Mouse (Mus musculus) lung, embryonic 14.5 days (tissue): ENCODE measurements around the gene Apbb2. TPM values are rescaled to one million over a fixed set of nuclear protein-coding genes. Genes with fewer than 3 reads are reported as not detected.

Experiments
- ATAC-seq: fragments of 200-750 bp; cut with Nextera tagmentation; 2 replicates; pipeline ENCODE4 v1.8.0; 2017; ENCODE audit warnings: mild to moderate bottlenecking, moderate TSS enrichment, moderate library complexity; ENCODE audit not compliant: insufficient read depth
- DNase-seq: peaks from one replicate; pipeline ENCODE4 v3.0.0-alpha.2; 2015
- H3K27ac ChIP-seq: fragments of 300-500 bp; sonication (generic); 2 replicates; pipeline ENCODE4 v1.5.1; 2014; ENCODE audit warnings: low read depth, mild to moderate bottlenecking, moderate library complexity
- H3K27me3 ChIP-seq: fragments of 300-500 bp; sonication (generic); 2 replicates; pipeline ENCODE4 v1.6.1; 2014; ENCODE audit warnings: low read length, control low read depth; ENCODE audit not compliant: insufficient read depth
- H3K36me3 ChIP-seq: fragments of 300-500 bp; sonication (generic); 2 replicates; pipeline ENCODE4 v1.6.1; 2014; ENCODE audit warnings: control low read depth; ENCODE audit not compliant: insufficient read depth
- H3K4me1 ChIP-seq: fragments of 300-500 bp; sonication (generic); 2 replicates; pipeline ENCODE4 v1.6.1; 2014; ENCODE audit warnings: antibody characterized with exemption, control low read depth; ENCODE audit not compliant: insufficient read depth
- H3K4me2 ChIP-seq: fragments of 300-500 bp; sonication (generic); 2 replicates; pipeline ENCODE4 v1.6.1; 2014; ENCODE audit warnings: mild to moderate bottlenecking
- H3K4me3 ChIP-seq: fragments of 300-500 bp; sonication (generic); 2 replicates; pipeline ENCODE4 v1.5.1; 2014; ENCODE audit warnings: low read depth, low read length
- H3K9ac ChIP-seq: fragments of 300-500 bp; sonication (generic); 2 replicates; pipeline ENCODE4 v1.6.1; 2014
- H3K9me3 ChIP-seq: fragments of 300-500 bp; sonication (generic); 2 replicates; pipeline ENCODE4 v1.6.1; 2016; ENCODE audit warnings: low read depth, low read length, control low read depth
- CTCF ChIP-seq: IDR thresholded peaks from 2 replicates; pipeline ENCODE4 v1.5.1; 2016; ENCODE audit warnings: antibody characterized with exemption, low read depth
- WGBS: fragments of 180-500 bp; shearing (Covaris S2); extraction: QIAGEN DNeasy Blood & Tissue Kit; methylation state at CpG from one replicate; pipeline ENCODE4 v1.1.7; 2014; 5-methylcytosine and 5-hydroxymethylcytosine counted together
- polyA plus RNA-seq: library from polyadenylated mRNA; unstranded; fragments of >200 nt; fragmentation: Nextera tagmentation; extraction: Ambion mirVana; gene quantifications from 2 replicates; pipeline ENCODE4 v1.2.1, GENCODE M21; 2014

Gene Apbb2
- polyA plus RNA-seq, 1 experiment from 2014 or later: 54.6 TPM

DNA sequence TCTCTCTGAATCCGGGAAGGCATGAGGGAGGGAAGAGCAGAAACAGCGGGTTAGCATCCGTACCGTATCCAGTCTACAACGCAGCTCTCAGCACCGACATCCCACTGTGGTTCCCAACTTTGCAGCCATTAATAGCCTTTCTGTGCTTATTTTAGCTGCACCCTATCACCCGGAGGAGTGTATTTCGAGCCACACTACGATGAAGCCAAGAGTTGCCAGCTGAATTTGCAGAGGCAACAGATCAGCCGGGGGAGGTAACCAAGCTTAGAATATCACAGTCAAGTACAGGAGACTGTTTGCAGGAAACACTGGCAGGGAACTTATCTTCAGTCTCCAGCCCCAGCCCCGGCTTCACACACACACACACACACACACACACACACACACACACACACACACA lies 295.0 kb downstream of the Apbb2 start:
- Histone ChIP-seq H3K9me3 (no peaks in the 10 kb centered on the region), H3K36me3 (no peaks in the 10 kb centered on the region), H3K4me1 (no peaks in the 10 kb centered on the region), H3K27ac (no peak overlapping the region), H3K4me2 (no peak overlapping the region), H3K9ac (no peak overlapping the region), H3K27me3 (no peaks in the 10 kb centered on the region), H3K4me3 (no peak overlapping the region)
- DNase-seq (no peak), ATAC-seq (no peak)
- TF ChIP-seq CTCF: no peak
- 72% methylated on average over 11 of the region's 11 CpGs for WGBS

GRCm38 (mm10) chr5:66323131-66323530 lies 295.5 kb downstream of the Apbb2 start:
- 79% methylated on average over 4 of the region's 4 CpGs for WGBS
- H3K27ac ChIP-seq: no peak overlapping the region
- ATAC-seq (no peak), DNase-seq (no peak)
- H3K4me1 ChIP-seq: no peaks in the 10 kb centered on the region
- H3K36me3 ChIP-seq: no peaks in the 10 kb centered on the region
- H3K4me2 ChIP-seq: no peak overlapping the region
- H3K9me3 ChIP-seq: no peaks in the 10 kb centered on the region
- H3K27me3 ChIP-seq: no peaks in the 10 kb centered on the region
- H3K9ac ChIP-seq: no peak overlapping the region
- no peak overlapping the region for H3K4me3 ChIP-seq
- no peak for TF ChIP-seq CTCF

DNA sequence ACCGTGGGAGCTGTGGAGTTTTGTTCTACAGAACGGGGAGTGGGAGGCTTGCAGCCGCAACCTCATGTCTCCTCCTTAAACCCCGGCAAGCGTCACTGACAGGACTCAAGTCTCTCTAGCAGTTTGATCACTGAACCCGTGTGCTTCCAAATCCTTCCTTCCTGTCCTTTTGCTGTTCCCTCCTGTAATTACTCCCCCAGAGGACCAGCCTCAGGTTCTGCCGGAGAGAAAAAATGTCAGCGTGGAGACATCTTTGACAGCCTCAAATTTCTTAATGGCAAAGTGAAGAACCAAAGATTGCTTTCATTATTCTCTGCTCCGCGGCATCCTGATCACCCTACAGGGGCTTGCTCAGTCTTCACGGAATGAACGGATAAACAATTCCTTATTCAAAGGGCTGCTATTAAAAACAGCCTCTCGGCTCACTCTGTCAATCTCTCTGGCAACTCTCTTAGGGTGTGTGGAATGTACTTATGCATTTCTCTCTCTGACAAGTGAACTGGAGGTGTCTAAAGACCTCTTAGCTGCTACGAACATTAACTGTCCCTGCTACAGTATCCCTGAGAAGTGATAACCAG lies 298.7 kb downstream of the Apbb2 start:
- no peak overlapping the region for H3K27ac ChIP-seq
- WGBS: 39% methylated on average over 14 of the region's 14 CpGs

DNA sequence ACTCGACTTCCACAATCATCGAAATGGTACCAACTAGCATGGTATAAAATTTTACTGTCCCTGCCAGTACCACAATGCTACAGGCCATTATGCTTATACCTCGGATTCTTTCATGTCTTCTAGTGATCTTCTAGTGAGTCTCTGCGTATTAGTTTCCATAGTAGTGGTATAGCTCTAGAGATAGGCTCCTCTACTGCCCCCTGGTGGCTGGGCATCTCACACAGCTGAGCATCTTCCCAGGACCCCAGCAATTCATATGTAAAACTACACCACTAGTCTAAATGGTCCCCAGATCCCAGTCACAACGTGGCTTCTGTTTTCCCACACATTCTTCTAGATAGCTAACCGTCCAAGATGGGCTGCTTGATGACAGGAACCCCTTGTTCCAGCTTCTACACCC lies 299.2 kb downstream of the Apbb2 start:
- ATAC-seq (no peak), DNase-seq (peak; percentile 63)
- TF ChIP-seq CTCF: peak; percentile 60
- Histone ChIP-seq H3K36me3 (no peaks in the 10 kb centered on the region), H3K27me3 (no peaks in the 10 kb centered on the region), H3K27ac (no peak overlapping the region), H3K4me1 (no peaks in the 10 kb centered on the region), H3K9me3 (no peaks in the 10 kb centered on the region), H3K9ac (no peak overlapping the region), H3K4me2 (no peak overlapping the region), H3K4me3 (no peak overlapping the region)
- 61% methylated on average over 6 of the region's 6 CpGs for WGBS

More for the DNA sequence above, 298.7 kb downstream of the Apbb2 start:
- Histone ChIP-seq H3K4me2 (no peak overlapping the region), H3K9me3 (no peaks in the 10 kb centered on the region), H3K9ac (no peak overlapping the region), H3K4me3 (no peak overlapping the region), H3K36me3 (no peaks in the 10 kb centered on the region), H3K27me3 (no peaks in the 10 kb centered on the region), H3K4me1 (no peaks in the 10 kb centered on the region)
- no peak for TF ChIP-seq CTCF
- no peak for ATAC-seq
- DNase-seq: no peak

DNA sequence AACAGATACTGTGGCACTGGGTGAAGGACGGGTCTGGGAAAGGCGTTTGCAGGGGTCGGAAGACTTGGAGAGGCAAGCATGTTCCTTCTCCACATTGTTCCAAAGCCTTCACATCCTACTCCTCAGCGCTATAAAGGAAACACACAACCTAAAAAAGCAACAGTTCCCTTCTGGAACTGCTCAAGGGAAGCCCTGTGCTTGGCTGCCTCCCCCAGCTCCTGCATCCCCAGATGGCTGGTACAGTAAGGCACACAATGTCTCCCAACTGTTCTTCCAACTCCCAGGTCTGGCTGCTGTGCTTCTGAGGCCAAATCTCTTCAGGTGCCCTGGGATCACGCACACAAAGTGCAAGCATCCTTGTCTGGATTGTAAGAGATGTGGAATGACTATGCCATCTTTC lies 302.8 kb downstream of the Apbb2 start:
- Histone ChIP-seq H3K4me2 (no peak overlapping the region), H3K27me3 (no peaks in the 10 kb centered on the region), H3K27ac (no peak overlapping the region), H3K9me3 (no peaks in the 10 kb centered on the region), H3K36me3 (0 out of 2 replicates have a peak, but pooled peaks cover 3% of the 10 kb centered on the region), H3K4me3 (no peak overlapping the region), H3K4me1 (no peaks in the 10 kb centered on the region), H3K9ac (no peak overlapping the region)
- no peak for ATAC-seq
- TF ChIP-seq CTCF: no peak
- 89% methylated on average over 5 of the region's 5 CpGs for WGBS
- DNase-seq: no peak

DNA sequence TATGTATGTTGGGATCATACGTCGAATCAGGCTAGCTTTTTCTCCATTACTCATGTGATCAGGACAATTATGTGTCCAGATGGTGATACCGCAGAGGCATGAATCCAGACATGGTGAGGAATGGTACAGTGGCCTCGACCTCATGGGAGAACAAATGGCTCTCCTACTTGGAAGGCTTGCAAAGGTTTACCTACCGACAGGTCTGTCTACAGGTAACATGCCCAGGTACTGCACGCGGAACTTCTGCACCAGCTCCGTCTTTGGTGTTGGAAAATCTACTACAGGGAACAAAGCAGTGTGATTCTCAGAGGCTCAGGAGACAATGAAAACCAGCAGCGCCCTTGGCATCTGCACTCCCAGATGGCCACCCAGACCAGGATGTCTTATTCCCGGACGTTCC lies 307.8 kb downstream of the Apbb2 start:
- Histone ChIP-seq H3K9ac (no peak overlapping the region), H3K4me2 (no peak overlapping the region), H3K27ac (no peak overlapping the region), H3K9me3 (no peaks in the 10 kb centered on the region), H3K4me1 (no peaks in the 10 kb centered on the region), H3K27me3 (no peaks in the 10 kb centered on the region), H3K36me3 (peaks cover 22% of the 10 kb centered on the region; the same call in 1 of the 2 replicates), H3K4me3 (no peak overlapping the region)
- ATAC-seq (no peak), DNase-seq (no peak)
- TF ChIP-seq CTCF: no peak
- WGBS: 92% methylated on average over 11 of the region's 11 CpGs

DNA sequence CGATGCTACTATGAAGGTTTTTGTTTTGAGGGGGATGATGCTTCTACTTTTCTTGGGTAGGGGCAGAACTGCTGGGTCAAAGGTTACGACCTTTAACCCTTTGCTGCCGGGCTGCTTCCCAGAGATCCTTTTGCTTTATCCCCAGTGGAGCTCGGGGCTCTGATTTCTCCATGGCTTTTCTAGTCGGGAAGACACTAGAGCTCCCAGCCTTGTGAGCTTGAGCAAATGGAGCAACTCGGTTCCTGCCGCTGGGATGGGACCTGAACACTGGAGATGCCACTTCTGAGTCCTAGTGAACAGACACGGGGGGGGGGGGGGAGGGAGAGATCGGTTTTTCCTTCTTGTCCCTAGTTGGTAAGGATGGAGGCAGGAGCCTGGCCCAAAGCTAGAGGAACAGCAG lies 308.3 kb downstream of the Apbb2 start:
- no peak for TF ChIP-seq CTCF
- no peak for ATAC-seq
- WGBS: 68% methylated on average over 9 of the region's 9 CpGs

DNA sequence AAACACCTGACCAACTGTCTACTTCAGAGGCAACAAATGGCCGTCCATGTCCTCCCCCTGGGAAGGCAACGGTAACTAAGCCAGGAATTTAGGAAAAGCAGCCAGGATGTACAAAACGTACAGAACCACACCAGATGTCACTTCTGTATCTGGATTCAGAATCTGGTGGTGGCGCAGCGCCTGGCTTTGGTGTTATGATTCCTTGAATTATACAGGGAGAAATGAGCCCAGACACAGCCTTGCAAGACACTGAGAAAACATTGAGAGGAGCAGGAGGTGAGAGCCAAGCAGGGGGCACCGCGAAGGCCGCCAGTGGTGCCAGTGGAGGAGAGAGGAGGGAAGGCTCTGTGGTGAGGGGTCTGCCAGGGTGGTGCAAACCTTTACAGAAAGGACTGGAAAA lies 313.1 kb downstream of the Apbb2 start:
- Histone ChIP-seq H3K9me3 (no peaks in the 10 kb centered on the region), H3K4me1 (no peaks in the 10 kb centered on the region), H3K9ac (no peak overlapping the region), H3K36me3 (peaks cover 30% of the 10 kb centered on the region), H3K4me3 (no peak overlapping the region), H3K27me3 (no peaks in the 10 kb centered on the region), H3K27ac (no peak overlapping the region), H3K4me2 (no peak overlapping the region)
- TF ChIP-seq CTCF: no peak
- 78% methylated on average over 8 of the region's 8 CpGs for WGBS
- ATAC-seq (no peak), DNase-seq (no peak)

More for the DNA sequence above, 308.3 kb downstream of the Apbb2 start:
- Histone ChIP-seq H3K36me3 (peaks cover 26% of the 10 kb centered on the region; the same call in 1 of the 2 replicates), H3K4me3 (no peak overlapping the region), H3K4me1 (no peaks in the 10 kb centered on the region), H3K9ac (no peak overlapping the region), H3K27me3 (no peaks in the 10 kb centered on the region), H3K27ac (no peak overlapping the region), H3K9me3 (no peaks in the 10 kb centered on the region), H3K4me2 (no peak overlapping the region)
- DNase-seq: no peak
